Mouse (Mus musculus): ENCODE results near the gene Egr4. TPM values are rescaled to one million over a fixed set of nuclear protein-coding genes. Genes with fewer than 3 reads are reported as not detected.

Gene Egr4
- polyA plus RNA-seq, 1 experiment = not detected

GRCm38 (mm10) chr6:85515941-85516340, 2.6 kb upstream of the Egr4 start:
- Histone ChIP-seq H3K27ac (ENCODE audit: insufficient read depth, low read depth, low read length) (no peak overlapping the region), H3K4me1 (ENCODE audit: control insufficient read depth, insufficient read depth, low read length) (peaks cover 25% of the 10 kb centered on the region), H3K4me3 (ENCODE audit: insufficient read depth, low read depth, low read length) (no peak overlapping the region)
- 59% methylated on average over 4 of the region's 4 CpGs for WGBS
- no peak for TF ChIP-seq POLR2A (IDR thresholded peaks at IDR 0.05; ENCODE audit: insufficient read depth, low read depth, low read length)
- TF ChIP-seq CTCF (IDR thresholded peaks at IDR 0.05; ENCODE audit: insufficient read depth, low read depth, low read length) = no peak

GRCm38 (mm10) chr6:85512577-85513530, 535 bp downstream of the Egr4 start:
- peak overlapping the region; percentile 77 for H3K4me3 ChIP-seq (ENCODE audit: insufficient read depth, low read depth, low read length)
- TF ChIP-seq POLR2A (IDR thresholded peaks at IDR 0.05; ENCODE audit: insufficient read depth, low read depth, low read length) = no peak
- no peak for TF ChIP-seq CTCF (IDR thresholded peaks at IDR 0.05; ENCODE audit: insufficient read depth, low read depth, low read length)
- peak overlapping the region; percentile 60 for H3K27ac ChIP-seq (ENCODE audit: insufficient read depth, low read depth, low read length)
- 1% methylated on average over 82 of the region's 90 CpGs for WGBS
- peaks cover 19% of the 10 kb centered on the region for H3K4me1 ChIP-seq (ENCODE audit: control insufficient read depth, insufficient read depth, low read length)

- H3K4me3 ChIP-seq (ENCODE audit: insufficient read depth, low read depth, low read length) = peak overlapping the region; percentile 77
- under 1% methylated on average over 35 of the region's 36 CpGs for WGBS
- H3K4me1 ChIP-seq (ENCODE audit: control insufficient read depth, insufficient read depth, low read length) = peaks cover 18% of the 10 kb centered on the region
- H3K27ac ChIP-seq (ENCODE audit: insufficient read depth, low read depth, low read length) = no peak overlapping the region
- TF ChIP-seq CTCF (IDR thresholded peaks at IDR 0.05; ENCODE audit: insufficient read depth, low read depth, low read length) (no peak), POLR2A (IDR thresholded peaks at IDR 0.05; ENCODE audit: insufficient read depth, low read depth, low read length) (no peak; the same call in 1 of the 2 replicates)
These were observed 1.3 kb downstream of the Egr4 start for GRCm38 (mm10) chr6:85512056-85512440.

- no peak for TF ChIP-seq CTCF (IDR thresholded peaks at IDR 0.05; ENCODE audit: insufficient read depth, low read depth, low read length)
- no peak for TF ChIP-seq POLR2A (IDR thresholded peaks at IDR 0.05; ENCODE audit: insufficient read depth, low read depth, low read length)
- no peak overlapping the region for H3K27ac ChIP-seq (ENCODE audit: insufficient read depth, low read depth, low read length)
- WGBS = 5% methylated on average over 88 of the region's 88 CpGs
- H3K4me3 ChIP-seq (ENCODE audit: insufficient read depth, low read depth, low read length) = peak overlapping the region; percentile 77
- H3K4me1 ChIP-seq (ENCODE audit: control insufficient read depth, insufficient read depth, low read length) = peaks cover 18% of the 10 kb centered on the region
These were observed 1.9 kb downstream of the Egr4 start for GRCm38 (mm10) chr6:85511286-85512055.

GRCm38 (mm10) chr6:85510476-85510875, 2.9 kb downstream of the Egr4 start:
- 6% methylated on average over 6 of the region's 6 CpGs for whole genome bisulfite sequencing
- TF ChIP-seq CTCF (IDR thresholded peaks at IDR 0.05; ENCODE audit: insufficient read depth, low read depth, low read length) = no peak
- TF ChIP-seq POLR2A (IDR thresholded peaks at IDR 0.05; ENCODE audit: insufficient read depth, low read depth, low read length) = no peak
- Histone ChIP-seq H3K27ac (ENCODE audit: insufficient read depth, low read depth, low read length) (no peak overlapping the region), H3K4me3 (ENCODE audit: insufficient read depth, low read depth, low read length) (no peak overlapping the region), H3K4me1 (ENCODE audit: control insufficient read depth, insufficient read depth, low read length) (peaks cover 18% of the 10 kb centered on the region)

- peaks cover 20% of the 10 kb centered on the region for H3K4me1 ChIP-seq (ENCODE audit: control insufficient read depth, insufficient read depth, low read length)
- WGBS = 61% methylated on average over 5 of the region's 5 CpGs
- TF ChIP-seq POLR2A (IDR thresholded peaks at IDR 0.05; ENCODE audit: insufficient read depth, low read depth, low read length) (no peak), CTCF (IDR thresholded peaks at IDR 0.05; ENCODE audit: insufficient read depth, low read depth, low read length) (no peak)
- H3K27ac ChIP-seq (ENCODE audit: insufficient read depth, low read depth, low read length) = no peak overlapping the region
- H3K4me3 ChIP-seq (ENCODE audit: insufficient read depth, low read depth, low read length) = no peak overlapping the region
These were observed 4.8 kb downstream of the Egr4 start for GRCm38 (mm10) chr6:85508602-85509001.

- TF ChIP-seq POLR2A (IDR thresholded peaks at IDR 0.05; ENCODE audit: insufficient read depth, low read depth, low read length) = no peak
- TF ChIP-seq CTCF (IDR thresholded peaks at IDR 0.05; ENCODE audit: insufficient read depth, low read depth, low read length) = no peak
- H3K27ac ChIP-seq (ENCODE audit: insufficient read depth, low read depth, low read length) = no peak overlapping the region
- peaks cover 19% of the 10 kb centered on the region for H3K4me1 ChIP-seq (ENCODE audit: control insufficient read depth, insufficient read depth, low read length)
- WGBS = 57% methylated on average over 2 of the region's 2 CpGs
- no peak overlapping the region for H3K4me3 ChIP-seq (ENCODE audit: insufficient read depth, low read depth, low read length)
These were observed 8.5 kb downstream of the Egr4 start for GRCm38 (mm10) chr6:85504908-85505307.

GRCm38 (mm10) chr6:85502911-85503250, 10.5 kb downstream of the Egr4 start, which contains the start of gene Fbxo41:
Gene Fbxo41, minus strand, starts transcription at chr6:85502994.
- peak within 1 kb of the TSS; percentile 94 for H3K27ac ChIP-seq (ENCODE audit: insufficient read depth, low read depth, low read length)
- peak within 1 kb of the TSS; percentile 92 for H3K4me3 ChIP-seq (ENCODE audit: insufficient read depth, low read depth, low read length)
- TF ChIP-seq POLR2A (IDR thresholded peaks at IDR 0.05; ENCODE audit: insufficient read depth, low read depth, low read length) = no peak
- peaks cover 15% of the 10 kb centered on the region for H3K4me1 ChIP-seq (ENCODE audit: control insufficient read depth, insufficient read depth, low read length)
- 2% methylated on average over 17 of the region's 22 CpGs for WGBS

Measured in olfactory bulb, adult 2 months (tissue).